Mouse (Mus musculus): Measurements from ENCODE around the gene Gphn. TPM values are rescaled to one million over a fixed set of nuclear protein-coding genes. Genes with fewer than 3 reads are reported as not detected.

The Gphn gene
- polyA plus RNA-seq, 1 experiment: 10.3 TPM

GRCm38 (mm10) chr12:78693281-78693680 is 467.1 kb downstream of the Gphn start:
- Histone ChIP-seq H3ac (ENCODE audit: control insufficient read depth, insufficient read length) (no peak overlapping the region), H3K36me3 (ENCODE audit: control insufficient read depth, insufficient read depth) (no peaks in the 10 kb centered on the region), H3K4me3 (no peak overlapping the region), H3K79me2 (ENCODE audit: control insufficient read depth, insufficient read depth) (no peaks in the 10 kb centered on the region), H3K4me2 (ENCODE audit: low read depth) (no peak overlapping the region), H3K27me3 (ENCODE audit: control insufficient read depth, insufficient read depth, insufficient read length) (no peaks in the 10 kb centered on the region)
- TF ChIP-seq MYOD1 (IDR thresholded peaks at IDR 0.05; ENCODE audit: control insufficient read depth in 1 of 3, insufficient read length in 2 of 3, low read depth in 2 of 3): no peak
- no peak for TF ChIP-seq POLR2AphosphoS2 (IDR thresholded peaks at IDR 0.05; ENCODE audit: insufficient read length, low read depth)
- TF ChIP-seq REST (IDR thresholded peaks at IDR 0.05; ENCODE audit: insufficient read depth, insufficient read length): no peak
- no peak for TF ChIP-seq E2F4 (IDR thresholded peaks at IDR 0.05; ENCODE audit: insufficient read depth)
- TF ChIP-seq USF1 (IDR thresholded peaks at IDR 0.05; ENCODE audit: low read depth): no peak

- no peak overlapping the region for H3ac ChIP-seq (ENCODE audit: control insufficient read depth, insufficient read length)
- no peaks in the 10 kb centered on the region for H3K27me3 ChIP-seq (ENCODE audit: control insufficient read depth, insufficient read depth, insufficient read length)
- TF ChIP-seq CEBPB (IDR thresholded peaks at IDR 0.05; ENCODE audit: insufficient read depth, poor library complexity, severe bottlenecking): no peak
- TF ChIP-seq MYOG (IDR thresholded peaks at IDR 0.05; ENCODE audit: control insufficient read depth in 1 of 3, insufficient read depth in 1 of 3, insufficient read length in 2 of 3, low read depth in 2 of 3): no peak
- no peak for TF ChIP-seq MYOD1 (IDR thresholded peaks at IDR 0.05; ENCODE audit: control insufficient read depth in 1 of 3, insufficient read length in 2 of 3, low read depth in 2 of 3)
- no peak for TF ChIP-seq POLR2A (IDR thresholded peaks at IDR 0.05; ENCODE audit: insufficient read length, low read depth)
- no peak for TF ChIP-seq REST (IDR thresholded peaks at IDR 0.05; ENCODE audit: insufficient read depth, insufficient read length)
- no peak for TF ChIP-seq USF1 (IDR thresholded peaks at IDR 0.05; ENCODE audit: low read depth)
- TF ChIP-seq E2F4 (IDR thresholded peaks at IDR 0.05; ENCODE audit: insufficient read depth): no peak
- TF ChIP-seq SRF (IDR thresholded peaks at IDR 0.05; ENCODE audit: control insufficient read depth, insufficient read length, low read depth): no peak
- no peak for TF ChIP-seq POLR2AphosphoS2 (IDR thresholded peaks at IDR 0.05; ENCODE audit: insufficient read length, low read depth)
- TF ChIP-seq MAX (IDR thresholded peaks at IDR 0.05; ENCODE audit: low read depth): no peak
- TF ChIP-seq TCF3 (IDR thresholded peaks at IDR 0.05; ENCODE audit: insufficient read length, low read depth): no peak
- no peak for TF ChIP-seq TCF12 (IDR thresholded peaks at IDR 0.05; ENCODE audit: insufficient read depth, poor library complexity, severe bottlenecking)
- H3K36me3 ChIP-seq (ENCODE audit: control insufficient read depth, insufficient read depth): no peaks in the 10 kb centered on the region
- no peak overlapping the region for H3K4me3 ChIP-seq
- no peak overlapping the region for H3K4me2 ChIP-seq (ENCODE audit: low read depth)
- H3K79me2 ChIP-seq (ENCODE audit: control insufficient read depth, insufficient read depth): no peaks in the 10 kb centered on the region
These were observed 491.6 kb downstream of the Gphn start for GRCm38 (mm10) chr12:78717783-78718182.

- Histone ChIP-seq H3K36me3 (ENCODE audit: control insufficient read depth, insufficient read depth) (no peaks in the 10 kb centered on the region), H3K4me3 (no peak overlapping the region), H3K4me2 (ENCODE audit: low read depth) (no peak overlapping the region), H3K79me2 (ENCODE audit: control insufficient read depth, insufficient read depth) (no peaks in the 10 kb centered on the region), H3K27me3 (ENCODE audit: control insufficient read depth, insufficient read depth, insufficient read length) (no peaks in the 10 kb centered on the region), H3ac (ENCODE audit: control insufficient read depth, insufficient read length) (no peak overlapping the region)
- TF ChIP-seq SRF (IDR thresholded peaks at IDR 0.05; ENCODE audit: control insufficient read depth, insufficient read length, low read depth): no peak
These were observed 501.5 kb downstream of the Gphn start for GRCm38 (mm10) chr12:78727723-78728122.

Other genes with a start within 250 kb of the Gphn start
- not detected for gene Gm6657, start 32.1 kb upstream of the Gphn start, polyA plus RNA-seq (2012; fragmentation: generic; extraction: Trizol)